Mouse (Mus musculus): ENCODE measurements around the gene Adamts9. TPM values are rescaled to one million over a fixed set of nuclear protein-coding genes. Genes with fewer than 3 reads are reported as not detected.

Gene Adamts9
- polyA plus RNA-seq (2015; fragmentation: Nextera tagmentation; extraction: Ambion mirVana) = 1.8 and 2.3 TPM in 2 replicates

DNA sequence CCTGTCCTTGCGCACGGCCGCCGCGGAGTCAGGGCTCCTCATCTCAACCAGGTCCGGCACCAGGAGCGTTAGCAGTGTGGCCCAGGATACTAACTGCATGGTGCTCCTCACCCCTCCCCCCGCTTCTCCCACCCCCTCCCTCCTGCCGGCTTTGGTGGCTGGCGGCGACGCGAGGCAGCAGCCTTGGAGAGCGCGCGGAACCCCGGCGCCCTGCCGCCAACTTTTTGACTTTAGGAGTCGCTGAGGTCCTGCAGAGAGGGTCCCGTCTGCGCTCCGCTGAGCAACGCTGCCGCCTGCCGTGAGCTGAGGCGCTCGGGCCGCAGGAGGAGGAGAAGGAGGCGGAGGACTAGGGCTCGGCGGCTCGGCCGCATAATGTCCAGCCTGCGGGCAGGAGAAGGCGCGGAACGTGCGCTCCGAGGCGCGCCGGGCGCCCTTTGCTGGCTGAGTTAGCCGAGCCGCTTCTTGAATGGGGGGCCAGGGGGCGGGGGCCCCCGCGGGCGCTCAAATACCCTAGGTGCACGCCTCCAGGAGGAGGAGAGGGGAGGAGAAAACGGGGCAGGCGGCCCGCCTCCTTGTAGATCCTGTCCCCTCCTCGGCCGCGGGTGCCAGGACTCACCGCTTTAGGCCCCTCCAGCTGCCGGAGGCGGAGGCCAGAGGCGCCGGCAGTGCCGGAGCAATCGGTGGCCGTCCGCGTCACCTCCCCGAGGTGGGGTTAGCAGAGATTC is at the start of gene Adamts9:
Gene Adamts9 (minus strand): TSS at position 436 of the 725 bp plus-strand sequence.

DNA sequence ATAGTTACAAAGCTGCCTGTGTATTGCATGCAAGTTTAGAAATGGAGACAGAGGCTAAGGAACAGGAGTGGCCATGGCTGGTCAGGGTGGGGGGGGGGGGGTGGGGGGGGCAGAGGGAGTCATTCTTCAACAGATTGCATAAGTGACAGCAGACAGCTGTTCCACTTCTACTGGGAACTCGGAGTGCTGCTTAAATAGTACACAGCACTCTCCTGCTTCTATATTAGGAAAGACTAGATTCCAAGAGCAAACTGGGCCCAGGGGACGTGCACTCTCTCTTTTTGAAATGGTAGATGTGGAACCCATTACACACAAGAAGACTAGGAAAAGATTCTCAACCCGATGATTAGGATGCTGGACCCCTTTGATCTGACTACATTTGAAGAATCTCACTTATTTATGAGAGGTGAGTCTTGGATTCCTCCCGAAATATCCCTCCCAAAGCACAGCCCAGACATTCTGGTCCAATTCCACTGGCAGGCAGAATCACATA is 74.2 kb downstream of the Adamts9 start, which contains the start of gene Gm15737:
Gene Gm15737 (plus strand): TSS at position 269 of the 493 bp plus-strand sequence.

DNA sequence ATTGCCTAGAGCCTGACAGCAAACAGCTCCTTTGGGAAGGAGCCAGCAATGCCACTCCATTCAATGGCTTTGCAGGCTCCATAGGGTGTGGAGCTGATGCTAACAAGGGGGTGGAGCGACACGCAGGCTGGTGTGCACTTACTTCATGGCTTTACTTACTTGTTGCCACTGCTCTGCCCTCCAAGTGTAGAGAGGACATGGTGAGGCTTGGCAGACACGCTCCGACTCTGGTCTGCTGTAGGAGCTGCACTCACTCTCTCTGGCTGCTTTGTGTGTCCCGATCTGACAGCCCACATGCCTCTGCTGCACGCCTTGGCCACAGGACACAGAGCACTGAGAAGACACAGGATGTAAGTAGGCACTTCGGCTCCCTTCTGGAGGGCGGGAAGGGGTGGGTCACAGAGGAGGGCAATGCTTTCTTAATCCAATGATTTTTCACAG is 127.0 kb downstream of the Adamts9 start, which contains the start of gene A730049H05Rik:
Gene A730049H05Rik (plus strand): TSS at position 168 of the 441 bp plus-strand sequence.

Other genes starting within 250 kb of the Adamts9 start
- 9.9 and 13.2 TPM in 2 replicates for gene Prickle2, start 237.3 kb downstream of the Adamts9 start, polyA plus RNA-seq (2015; fragmentation: Nextera tagmentation; extraction: Ambion mirVana)
- 0.64 and 0.65 TPM in 2 replicates for gene A730049H05Rik, start 127.0 kb downstream of the Adamts9 start, polyA plus RNA-seq (2015; fragmentation: Nextera tagmentation; extraction: Ambion mirVana)
- gene Gm15737, start 74.1 kb downstream of the Adamts9 start, polyA plus RNA-seq (2015; fragmentation: Nextera tagmentation; extraction: Ambion mirVana) = not detected in 2 replicates

All from neural tube, postnatal 0 days (tissue).